Mouse (Mus musculus) kidney, postnatal 0 days (tissue): ENCODE data around the gene Atg3. TPM values are rescaled to one million over a fixed set of nuclear protein-coding genes. Genes with fewer than 3 reads are reported as not detected.
A peak's percentile ranks its signal among the peaks of the same experiment; 100 is the strongest.

Source experiments
- ATAC-seq: fragments of 200-750 bp; cut with Nextera tagmentation; replicated peaks from 2 replicates; pipeline ENCODE4 v1.8.0; 2017; ENCODE audit warnings: low read depth, moderate number of reproducible peaks, moderate TSS enrichment, moderate library complexity; ENCODE audit not compliant: low FRiP score
- DNase-seq: peaks from one replicate; pipeline ENCODE4 v3.0.0-alpha.2; 2016; ENCODE audit warnings: low spot score
- H3K27ac ChIP-seq: fragments of 300-500 bp; sonication (generic); 2 replicates; pipeline ENCODE4 v1.5.1; 2014; ENCODE audit warnings: mild to moderate bottlenecking
- H3K27me3 ChIP-seq: fragments of 300-500 bp; sonication (generic); 2 replicates; pipeline ENCODE4 v1.6.1; 2014; ENCODE audit warnings: low read length, mixed read lengths; ENCODE audit not compliant: insufficient read depth
- H3K36me3 ChIP-seq: fragments of 300-500 bp; sonication (generic); 2 replicates; pipeline ENCODE4 v1.6.1; 2014; ENCODE audit warnings: low read length, mixed read lengths; ENCODE audit not compliant: insufficient read depth
- H3K4me1 ChIP-seq: fragments of 300-500 bp; sonication (generic); replicated peaks from 2 replicates; pipeline ENCODE4 v1.6.1; 2014; ENCODE audit warnings: antibody characterized with exemption, low read length, mixed read lengths; ENCODE audit not compliant: insufficient read depth
- H3K4me2 ChIP-seq: fragments of 300-500 bp; sonication (generic); 2 replicates; pipeline ENCODE4 v1.6.1; 2014; ENCODE audit warnings: mild to moderate bottlenecking, low read length, moderate library complexity, mixed read lengths
- H3K4me3 ChIP-seq: fragments of 300-500 bp; sonication (generic); replicated peaks from 2 replicates; pipeline ENCODE4 v1.5.1; 2014; ENCODE audit warnings: low read depth, low read length
- H3K9ac ChIP-seq: fragments of 300-500 bp; sonication (generic); 2 replicates; pipeline ENCODE4 v1.6.1; 2014; ENCODE audit warnings: low read depth, low read length
- H3K9me3 ChIP-seq: fragments of 300-500 bp; sonication (generic); replicated peaks from 2 replicates; pipeline ENCODE4 v1.6.1; 2016; ENCODE audit warnings: low read length, inconsistent platforms, mixed read lengths
- CTCF ChIP-seq: IDR thresholded peaks from 2 replicates; pipeline ENCODE4 v1.5.1; 2016; ENCODE audit warnings: antibody characterized with exemption, low read depth, mild to moderate bottlenecking, moderate library complexity
- WGBS: fragments of 180-500 bp; shearing (Covaris S2); extraction: QIAGEN DNeasy Blood & Tissue Kit; methylation state at CpG from one replicate; pipeline ENCODE4 v1.1.7; 2014; 5-methylcytosine and 5-hydroxymethylcytosine counted together
- polyA plus RNA-seq: library from polyadenylated mRNA; unstranded; fragments of >200 nt; fragmentation: Nextera tagmentation; extraction: Ambion mirVana; gene quantifications from 2 replicates; pipeline ENCODE4 v1.2.1, GENCODE M21; 2015

The Atg3 gene
- 40.2 and 40.4 TPM in 2 replicates for polyA plus RNA-seq

- Histone ChIP-seq H3K27ac (peak within 1 kb of the TSS; percentile 96), H3K9me3 (no peaks in the 10 kb centered on the region), H3K36me3 (no peaks in the 10 kb centered on the region; the same call in 1 of the 2 replicates), H3K4me2 (peak within 1 kb of the TSS; percentile 82), H3K9ac (peak within 1 kb of the TSS; percentile 85), H3K4me3 (peak within 1 kb of the TSS; percentile 91), H3K27me3 (no peaks in the 10 kb centered on the region), H3K4me1 (peaks cover 6% of the 10 kb centered on the region; the same call in 1 of the 2 replicates)
- peak; percentile 98 for ATAC-seq
- no peak for TF ChIP-seq CTCF
- 0% methylated on average over 52 of the region's 64 CpGs for WGBS
- peak; percentile 100 for DNase-seq
Measured at GRCm38 (mm10) chr16:45158522-45159388, at the start of gene Atg3, which contains the start of gene Slc35a5. Atg3 (plus strand) TSS chr16:45158785. Slc35a5 (minus strand) TSS chr16:45158706.

DNA sequence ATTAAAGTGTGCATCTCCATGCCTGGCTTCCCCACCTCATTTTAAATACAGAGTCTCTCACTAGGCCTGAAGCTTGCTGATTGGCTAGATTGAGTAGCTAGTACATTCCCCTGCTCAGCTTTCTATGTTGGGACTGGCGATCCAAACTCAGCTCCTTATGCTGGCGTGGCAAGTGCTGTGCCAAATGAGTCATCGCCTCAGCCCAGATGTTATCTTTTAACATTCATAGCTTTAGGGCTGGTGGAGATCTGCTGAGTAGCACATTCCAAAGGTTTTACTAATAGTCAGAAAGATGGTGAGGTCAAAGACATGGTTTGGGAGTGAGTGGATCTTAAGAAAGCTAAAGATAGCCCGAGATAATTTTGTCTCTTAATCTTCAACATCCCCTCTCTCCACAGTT lies 48.1 kb upstream of the Atg3 start:
- Histone ChIP-seq H3K9ac (no peak overlapping the region), H3K4me1 (no peaks in the 10 kb centered on the region), H3K27me3 (no peaks in the 10 kb centered on the region), H3K36me3 (no peaks in the 10 kb centered on the region), H3K9me3 (no peaks in the 10 kb centered on the region), H3K4me3 (no peak overlapping the region), H3K4me2 (no peak overlapping the region), H3K27ac (no peak overlapping the region)
- TF ChIP-seq CTCF: no peak
- 38% methylated on average over 4 of the region's 4 CpGs for WGBS
- ATAC-seq (peak; percentile 66), DNase-seq (peak; percentile 59)

DNA sequence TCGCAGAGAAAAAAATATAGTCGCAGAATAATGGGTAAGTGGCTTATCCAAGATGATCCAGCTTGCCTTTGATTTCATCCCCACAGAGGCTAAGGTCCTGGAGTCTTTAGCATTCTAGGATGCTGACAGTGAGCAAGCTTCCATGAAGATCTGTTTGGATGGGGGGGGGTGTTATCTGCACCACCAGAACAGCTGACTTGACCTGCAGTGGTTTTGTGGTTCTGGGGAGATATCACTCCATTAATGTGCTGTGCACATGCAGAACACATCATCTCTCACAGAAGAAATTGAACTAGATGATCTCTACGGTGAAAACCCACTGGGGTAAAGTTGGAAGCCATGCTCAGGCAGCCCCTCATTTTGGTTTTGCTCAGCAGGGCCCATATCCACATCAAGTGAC lies 41.4 kb upstream of the Atg3 start:
- Histone ChIP-seq H3K36me3 (no peaks in the 10 kb centered on the region), H3K4me3 (no peak overlapping the region), H3K27ac (no peak overlapping the region), H3K4me1 (no peaks in the 10 kb centered on the region), H3K27me3 (no peaks in the 10 kb centered on the region), H3K9me3 (no peaks in the 10 kb centered on the region), H3K9ac (no peak overlapping the region), H3K4me2 (no peak overlapping the region)
- DNase-seq (no peak), ATAC-seq (no peak)
- no peak for TF ChIP-seq CTCF
- WGBS: 96% methylated on average over 3 of the region's 3 CpGs

DNA sequence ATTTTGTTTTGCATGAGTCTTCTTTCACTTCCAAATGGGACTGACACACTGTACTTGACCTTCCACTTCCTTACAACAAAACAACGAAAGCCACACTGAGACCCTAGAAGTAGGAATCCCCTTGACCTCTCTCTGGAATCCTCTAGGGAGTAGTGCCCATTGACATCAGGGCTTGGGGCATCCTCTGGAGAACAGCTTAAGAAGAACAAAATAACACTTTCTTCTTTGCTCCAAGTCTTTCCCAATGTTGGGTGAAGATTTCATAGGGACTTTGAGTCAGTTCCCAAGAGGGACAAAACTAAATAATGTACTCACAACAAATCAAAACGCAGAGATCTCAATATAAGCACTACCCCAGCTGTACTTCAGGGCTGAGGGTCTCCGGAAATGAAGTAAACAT lies 39.8 kb upstream of the Atg3 start:
- DNase-seq (no peak), ATAC-seq (no peak)
- H3K27ac ChIP-seq: no peak overlapping the region
- no peaks in the 10 kb centered on the region for H3K27me3 ChIP-seq
- H3K4me1 ChIP-seq: no peaks in the 10 kb centered on the region
- WGBS: 76% methylated on average over 3 of the region's 3 CpGs
- no peak overlapping the region for H3K9ac ChIP-seq
- H3K4me3 ChIP-seq: no peak overlapping the region
- no peak overlapping the region for H3K4me2 ChIP-seq
- no peaks in the 10 kb centered on the region for H3K9me3 ChIP-seq
- H3K36me3 ChIP-seq: no peaks in the 10 kb centered on the region
- no peak for TF ChIP-seq CTCF

DNA sequence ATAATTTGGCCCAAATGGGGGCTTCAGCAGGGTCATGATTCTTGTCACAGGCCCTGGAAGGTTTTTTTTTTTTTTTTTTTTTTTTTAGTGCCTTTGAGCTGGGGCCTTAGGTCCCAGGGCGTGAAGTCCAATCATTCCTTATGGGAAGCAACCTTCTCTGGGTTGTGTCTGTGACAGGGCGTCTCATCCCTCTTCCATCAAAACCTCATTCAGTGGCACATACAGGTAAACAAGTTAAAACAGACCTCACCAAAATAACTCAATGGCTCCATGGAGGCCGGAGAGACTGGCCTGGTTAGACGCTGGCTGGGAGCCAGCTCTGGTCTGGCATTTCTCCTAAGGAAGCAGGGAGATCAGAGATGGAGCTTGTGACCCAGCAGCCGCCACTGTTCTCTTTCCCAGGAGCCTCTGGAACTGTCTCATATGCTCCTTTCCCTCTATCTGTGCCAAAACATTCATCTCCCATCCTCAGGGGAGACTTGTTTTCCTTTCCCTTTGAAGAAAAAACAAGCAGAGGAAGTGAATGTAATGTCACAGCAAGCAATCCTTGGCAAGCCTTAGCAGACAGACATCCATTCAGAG lies 37.6 kb upstream of the Atg3 start:
- no peak for TF ChIP-seq CTCF
- 0 out of 2 replicates have a peak overlapping the region, but pooled peaks have one; percentile 8 for H3K27ac ChIP-seq
- no peaks in the 10 kb centered on the region for H3K27me3 ChIP-seq
- no peak overlapping the region for H3K4me3 ChIP-seq
- ATAC-seq: no peak
- 50% methylated on average over 5 of the region's 5 CpGs for WGBS
- DNase-seq: peak; percentile 72
- no peak overlapping the region for H3K9ac ChIP-seq
- no peak overlapping the region for H3K4me2 ChIP-seq
- no peaks in the 10 kb centered on the region for H3K9me3 ChIP-seq
- H3K4me1 ChIP-seq: no peaks in the 10 kb centered on the region
- no peaks in the 10 kb centered on the region for H3K36me3 ChIP-seq

DNA sequence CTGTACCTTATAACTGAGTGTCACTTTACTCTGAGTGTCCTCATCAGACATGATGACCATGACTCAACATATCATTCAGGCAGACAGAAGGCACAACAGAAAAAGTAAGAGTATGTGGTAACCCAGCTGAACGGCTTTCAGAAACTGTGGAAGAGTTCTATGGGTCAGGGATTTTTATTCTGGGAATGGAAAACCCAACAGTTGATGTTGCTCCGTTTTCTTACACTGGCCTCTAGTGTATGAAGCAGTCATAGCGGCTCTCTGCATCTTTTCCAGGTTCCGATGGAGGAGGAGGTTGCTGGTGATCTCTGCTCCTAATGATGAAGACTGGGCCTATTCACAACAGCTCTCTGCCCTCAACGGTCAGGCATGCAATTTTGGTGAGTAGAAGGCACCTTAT lies 36.0 kb upstream of the Atg3 start:
- ATAC-seq (no peak), DNase-seq (peak; percentile 59)
- TF ChIP-seq CTCF: peak; percentile 61
- no peaks in the 10 kb centered on the region for H3K27me3 ChIP-seq
- no peaks in the 10 kb centered on the region; the same call in 1 of the 2 replicates for H3K36me3 ChIP-seq
- no peak overlapping the region for H3K9ac ChIP-seq
- no peaks in the 10 kb centered on the region for H3K4me1 ChIP-seq
- no peak overlapping the region for H3K27ac ChIP-seq
- 69% methylated on average over 5 of the region's 5 CpGs for WGBS
- H3K4me2 ChIP-seq: no peak overlapping the region
- H3K4me3 ChIP-seq: no peak overlapping the region
- no peaks in the 10 kb centered on the region for H3K9me3 ChIP-seq
